Comparison of ENCODE assay signal across 17 mouse cellular contexts in the genomic region with DNA sequence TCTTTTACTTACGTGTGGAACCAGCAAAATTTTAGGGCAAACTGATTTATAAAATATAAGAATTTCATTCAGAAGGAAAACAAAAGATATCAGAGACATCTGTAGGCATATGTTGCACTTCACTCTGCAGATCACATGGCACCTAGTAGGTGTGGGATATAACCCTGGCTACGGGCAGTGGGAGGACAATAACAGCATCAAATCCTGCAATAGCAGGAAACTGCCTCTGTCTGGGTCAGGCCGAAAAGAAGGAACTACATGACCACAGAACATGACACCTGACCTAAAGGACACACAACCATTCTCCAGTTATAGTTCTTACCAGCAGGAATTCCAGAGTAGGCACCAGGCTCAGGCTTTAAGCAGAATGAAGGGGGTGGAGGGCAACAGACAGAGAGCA.
DNase-seq lines count a peak whose midpoint lies in the region; ATAC-seq and TF ChIP-seq lines count a peak whose summit lies in the region.
"Had no signal": no experiment of that assay in that cellular context is flagged by ENCODE, and none has a peak within 500 bp of the region (broad histone marks: within the 10 kb centered on the region; RNA-seq: fewer than 3 reads in every experiment).

No protein-coding gene starts in this region.

- no peaks in the 10 kb centered on the region for H3K27me3 ChIP-seq in midbrain, embryonic 15.5 days (replicated peaks)
- no peaks in the 10 kb centered on the region for H3K27me3 ChIP-seq in midbrain, embryonic 14.5 days (ENCODE audit: control insufficient read depth, insufficient read depth, low read length)
- H3K27me3 ChIP-seq: embryonic facial prominence, embryonic 12.5 days; heart, embryonic 12.5 days had no signal

- 0 out of 2 replicates have a peak, but pooled peaks have one; percentile 4 for TF ChIP-seq CTCF in layer of hippocampus, adult 2 months (conservative IDR thresholded peaks at IDR 0.05)

- no peak overlapping the region for H3K4me3 ChIP-seq in layer of hippocampus, adult 2 months
- no peak overlapping the region for H3K4me3 ChIP-seq in midbrain, embryonic 15.5 days
- no peak overlapping the region for H3K4me3 ChIP-seq in midbrain, embryonic 14.5 days (replicated peaks; ENCODE audit: low read depth, low read length)
- H3K4me3 ChIP-seq: embryonic facial prominence, embryonic 12.5 days; erythroblast, embryonic 14.5 days; heart, embryonic 12.5 days; midbrain, embryonic 10.5 days had no signal

- ATAC-seq in midbrain, embryonic 15.5 days (replicated peaks), result peak; percentile 53; the same call in 1 of the 2 replicates
- ATAC-seq in midbrain, embryonic 14.5 days (ENCODE audit: low FRiP score, low TSS enrichment), result no peak
- ATAC-seq in hematopoietic stem cell, adult 5-6 weeks (replicated peaks in 1 of 2; ENCODE audit: insufficient read depth in 1 of 2, low FRiP score in 2 of 2, low TSS enrichment in 1 of 2, low read depth in 1 of 2, poor library complexity in 2 of 2, severe bottlenecking in 2 of 2), result peak; percentile 49 to 58
- peak; percentile 38; the same call in 1 of the 2 replicates for ATAC-seq in neutrophil, adult 5-6 weeks (ENCODE audit: extremely low read depth, insufficient number of reproducible peaks, low FRiP score, poor library complexity, severe bottlenecking)
- no peak for ATAC-seq in inflammation-experienced regulatory T-cells, adult 6 months

- no peaks in the 10 kb centered on the region for H3K36me3 ChIP-seq in midbrain, embryonic 15.5 days (replicated peaks)
- H3K36me3 ChIP-seq in midbrain, embryonic 14.5 days (ENCODE audit: control insufficient read depth, insufficient read depth, low read length), result no peaks in the 10 kb centered on the region
- H3K36me3 ChIP-seq: embryonic facial prominence, embryonic 12.5 days; heart, embryonic 12.5 days had no signal

- 66% methylated on average over 3 of the region's 3 CpGs for WGBS in midbrain, embryonic 15.5 days
- WGBS in midbrain, embryonic 14.5 days, result 71% methylated on average over 3 of the region's 3 CpGs

- H3K27ac ChIP-seq in layer of hippocampus, adult 2 months, result peak overlapping the region; percentile 86
- no peak overlapping the region; the same call in 1 of the 2 replicates for H3K27ac ChIP-seq in midbrain, embryonic 15.5 days
- H3K27ac ChIP-seq in midbrain, embryonic 14.5 days (replicated peaks; ENCODE audit: low read depth, low read length), result no peak overlapping the region
- H3K27ac ChIP-seq: embryonic facial prominence, embryonic 12.5 days; kidney, postnatal 0 days; midbrain, embryonic 10.5 days had no signal

- no peak overlapping the region for H3K4me2 ChIP-seq in midbrain, embryonic 15.5 days
- H3K4me2 ChIP-seq in midbrain, embryonic 14.5 days (ENCODE audit: low read length), result no peak overlapping the region
- H3K4me2 ChIP-seq: embryonic facial prominence, embryonic 12.5 days; heart, embryonic 12.5 days had no signal

- H3K9ac ChIP-seq in midbrain, embryonic 15.5 days, result no peak overlapping the region
- H3K9ac ChIP-seq in midbrain, embryonic 14.5 days (replicated peaks; ENCODE audit: low read length), result no peak overlapping the region
- H3K9ac ChIP-seq: embryonic facial prominence, embryonic 12.5 days; heart, embryonic 12.5 days had no signal

- peaks cover 17% of the 10 kb centered on the region for H3K4me1 ChIP-seq in midbrain, embryonic 15.5 days
- H3K4me1 ChIP-seq in midbrain, embryonic 14.5 days (ENCODE audit: control insufficient read depth, insufficient read depth, low read length), result peaks cover 3% of the 10 kb centered on the region; the same call in 1 of the 2 replicates
- H3K4me1 ChIP-seq: embryonic facial prominence, embryonic 12.5 days had no signal

- no peaks in the 10 kb centered on the region for H3K9me3 ChIP-seq in midbrain, embryonic 15.5 days
- H3K9me3 ChIP-seq in midbrain, embryonic 14.5 days (ENCODE audit: control insufficient read depth, low read length), result 0 out of 2 replicates have a peak, but pooled peaks cover 2% of the 10 kb centered on the region
- H3K9me3 ChIP-seq: embryonic facial prominence, embryonic 12.5 days; heart, embryonic 12.5 days; midbrain, embryonic 10.5 days had no signal

- no peak for DNase-seq in layer of hippocampus, adult 2 months (ENCODE audit: low spot score in 2 of 2)
- no peak for DNase-seq in layer of hippocampus, postnatal 36 days
- no peak for DNase-seq in midbrain, embryonic 14.5 days
- DNase-seq: cerebellum, adult 9-10 months; heart, adult 11 months; kidney, adult 18-20 months; right cerebral cortex, adult 18-20 months; thymus, postnatal 14 days had no signal

Comparison
In these comparisons a context has a peak if more than half of its experiments do, and no peak if none do; other contexts are left out.
1. ATAC-seq: peak in midbrain, embryonic 15.5 days (single experiment), hematopoietic stem cell, adult 5-6 weeks (2 of 2) and neutrophil, adult 5-6 weeks (single experiment); none in midbrain, embryonic 14.5 days (single experiment) and inflammation-experienced regulatory T-cells, adult 6 months (single experiment).